Mouse (Mus musculus) E14TG2a.4 (cell line): ENCODE measurements around the gene Ift81.

Experiments
- H3K27me3 ChIP-seq: 2 replicates; pipeline ENCODE4 v1.6.1; 2014; ENCODE audit warnings: low read length, control low read depth; ENCODE audit not compliant: insufficient read depth
- H3K36me3 ChIP-seq: 2 replicates; pipeline ENCODE4 v1.6.1; 2014; ENCODE audit warnings: low read length, control low read depth; ENCODE audit not compliant: insufficient read depth
- H3K4me1 ChIP-seq: replicated peaks from 2 replicates; pipeline ENCODE4 v1.6.1; 2014; ENCODE audit warnings: low read depth, low read length, control low read depth
- H3K4me3 ChIP-seq: replicated peaks from 2 replicates; pipeline ENCODE4 v1.5.1; 2014; ENCODE audit warnings: mild to moderate bottlenecking, low read length
- H3K9me3 ChIP-seq: 2 replicates; pipeline ENCODE4 v1.6.1; 2014; ENCODE audit warnings: low read length, control low read depth
- CTCF ChIP-seq: conservative IDR thresholded peaks from 2 replicates; pipeline ENCODE4 v1.5.1; 2014; ENCODE audit warnings: low read length
- NANOG ChIP-seq: IDR thresholded peaks from 2 replicates; pipeline ENCODE4 v1.6.1; 2014; ENCODE audit warnings: borderline replicate concordance, low read length, mixed read lengths
- POU5F1 ChIP-seq: IDR thresholded peaks from 2 replicates; pipeline ENCODE4 v1.6.1; 2014; ENCODE audit warnings: low read length, borderline replicate concordance

The Ift81 gene

GRCm38 (mm10) chr5:122638296-122638695, 24.0 kb upstream of the Ift81 start:
- no peak for TF ChIP-seq POU5F1
- TF ChIP-seq CTCF = no peak
- no peak for TF ChIP-seq NANOG
- Histone ChIP-seq H3K4me1 (peaks cover 17% of the 10 kb centered on the region), H3K27me3 (peaks cover 24% of the 10 kb centered on the region), H3K36me3 (no peaks in the 10 kb centered on the region), H3K4me3 (no peak overlapping the region), H3K9me3 (no peaks in the 10 kb centered on the region)

GRCm38 (mm10) chr5:122636958-122637357, 22.6 kb upstream of the Ift81 start:
- Histone ChIP-seq H3K9me3 (no peaks in the 10 kb centered on the region), H3K4me3 (peak overlapping the region; percentile 43), H3K27me3 (peaks cover 15% of the 10 kb centered on the region; the same call in 1 of the 2 replicates), H3K4me1 (peaks cover 20% of the 10 kb centered on the region), H3K36me3 (no peaks in the 10 kb centered on the region)
- no peak for TF ChIP-seq NANOG
- no peak for TF ChIP-seq POU5F1
- TF ChIP-seq CTCF = no peak

GRCm38 (mm10) chr5:122636308-122636707, 22.0 kb upstream of the Ift81 start:
- H3K9me3 ChIP-seq = no peaks in the 10 kb centered on the region

GRCm38 (mm10) chr5:122635228-122635627, 20.9 kb upstream of the Ift81 start:
- Histone ChIP-seq H3K4me3 (no peak overlapping the region), H3K27me3 (peaks cover 15% of the 10 kb centered on the region; the same call in 1 of the 2 replicates), H3K36me3 (no peaks in the 10 kb centered on the region), H3K4me1 (peaks cover 20% of the 10 kb centered on the region), H3K9me3 (no peaks in the 10 kb centered on the region)
- TF ChIP-seq POU5F1 (no peak), NANOG (no peak), CTCF (no peak)

More at GRCm38 (mm10) chr5:122636308-122636707, 22.0 kb upstream of the Ift81 start:
- no peaks in the 10 kb centered on the region for H3K36me3 ChIP-seq
- H3K27me3 ChIP-seq = peaks cover 15% of the 10 kb centered on the region; the same call in 1 of the 2 replicates
- peaks cover 20% of the 10 kb centered on the region for H3K4me1 ChIP-seq
- no peak overlapping the region for H3K4me3 ChIP-seq
- TF ChIP-seq CTCF = no peak
- TF ChIP-seq NANOG = no peak
- no peak for TF ChIP-seq POU5F1

- Histone ChIP-seq H3K4me3 (no peak overlapping the region), H3K36me3 (no peaks in the 10 kb centered on the region), H3K9me3 (no peaks in the 10 kb centered on the region), H3K27me3 (no peaks in the 10 kb centered on the region), H3K4me1 (peaks cover 53% of the 10 kb centered on the region)
- TF ChIP-seq CTCF (peak; percentile 77), POU5F1 (peak; percentile 54; the same call in 1 of the 2 replicates), NANOG (no peak)
Observed at GRCm38 (mm10) chr5:122627243-122627642, 12.9 kb upstream of the Ift81 start.

- Histone ChIP-seq H3K27me3 (no peaks in the 10 kb centered on the region), H3K4me3 (peak overlapping the region; percentile 41; the same call in 1 of the 2 replicates), H3K36me3 (no peaks in the 10 kb centered on the region), H3K9me3 (no peaks in the 10 kb centered on the region), H3K4me1 (peaks cover 57% of the 10 kb centered on the region)
- TF ChIP-seq NANOG (no peak), POU5F1 (no peak), CTCF (no peak)
Observed at GRCm38 (mm10) chr5:122625565-122626252, 11.4 kb upstream of the Ift81 start.

- H3K27me3 ChIP-seq = no peaks in the 10 kb centered on the region
- H3K36me3 ChIP-seq = no peaks in the 10 kb centered on the region
- 0 out of 2 replicates have a peak overlapping the region, but pooled peaks have one; percentile 41 for H3K4me3 ChIP-seq
- TF ChIP-seq CTCF (no peak), NANOG (no peak)
- H3K9me3 ChIP-seq = no peaks in the 10 kb centered on the region
- peaks cover 57% of the 10 kb centered on the region for H3K4me1 ChIP-seq
Observed at GRCm38 (mm10) chr5:122624952-122625479, 10.7 kb upstream of the Ift81 start.

GRCm38 (mm10) chr5:122623861-122624260, 9.5 kb upstream of the Ift81 start:
- TF ChIP-seq NANOG (no peak), CTCF (no peak), POU5F1 (no peak)
- Histone ChIP-seq H3K36me3 (no peaks in the 10 kb centered on the region), H3K4me1 (peaks cover 53% of the 10 kb centered on the region), H3K4me3 (no peak overlapping the region), H3K27me3 (no peaks in the 10 kb centered on the region), H3K9me3 (no peaks in the 10 kb centered on the region)
